Mouse (Mus musculus): ENCODE data around the gene Fam19a4.
"Not testable (repeated sequence)": the region's sequence is repeated elsewhere in the genome, so short reads cannot be mapped to it uniquely, and the experiment has no call there.

The Fam19a4 gene

GRCm38 (mm10) chr6:96944796-96945195 is 115.4 kb downstream of the Fam19a4 start:
- DNase-seq (ENCODE audit: extremely low read depth, low read depth): no peak

- no peak for DNase-seq (ENCODE audit: extremely low read depth, low read depth)
Observed at GRCm38 (mm10) chr6:96935776-96936175, 124.4 kb downstream of the Fam19a4 start.

DNA sequence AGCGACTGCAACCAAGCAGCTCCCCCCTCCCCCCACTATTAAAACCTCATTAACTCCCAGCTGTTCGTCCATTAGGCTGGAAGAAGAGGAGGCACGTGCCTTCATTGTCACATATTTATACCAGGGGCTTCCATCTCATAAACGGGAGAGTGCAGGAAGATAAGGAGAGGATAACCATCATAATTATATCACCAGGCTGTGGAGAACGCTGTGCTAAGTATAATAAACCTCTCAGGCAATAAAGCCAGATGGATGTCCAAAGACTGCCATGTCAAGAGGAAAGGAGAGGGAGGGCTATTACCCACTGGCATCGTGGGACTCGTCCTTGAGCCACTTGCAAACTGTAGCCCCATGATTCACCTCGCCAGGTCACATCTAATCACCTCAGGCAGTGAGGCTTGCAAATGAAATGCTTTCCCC is 151.1 kb downstream of the Fam19a4 start:
- DNase-seq (ENCODE audit: extremely low read depth, low read depth): no peak

DNA sequence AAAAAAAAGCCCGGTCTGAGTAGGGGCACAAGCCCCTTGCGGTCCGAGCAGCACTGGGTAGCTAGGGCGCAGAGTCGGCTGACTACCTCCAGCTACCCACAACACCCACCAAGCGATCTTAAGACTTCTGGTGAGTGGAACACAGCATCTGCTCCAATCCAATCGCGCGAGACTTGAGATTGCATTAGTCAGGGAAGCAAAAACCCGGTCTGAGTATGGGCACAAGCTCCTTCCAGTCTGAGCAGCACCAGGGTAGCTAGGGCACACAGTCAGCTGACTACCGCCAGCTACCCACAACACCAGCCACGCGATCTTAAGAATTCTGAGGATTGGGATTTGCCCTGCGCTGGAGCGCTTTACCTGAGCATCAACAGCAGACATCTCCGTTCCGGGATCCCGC is 183.1 kb downstream of the Fam19a4 start:
- DNase-seq (ENCODE audit: extremely low read depth, low read depth): not testable (repeated sequence)

DNA sequence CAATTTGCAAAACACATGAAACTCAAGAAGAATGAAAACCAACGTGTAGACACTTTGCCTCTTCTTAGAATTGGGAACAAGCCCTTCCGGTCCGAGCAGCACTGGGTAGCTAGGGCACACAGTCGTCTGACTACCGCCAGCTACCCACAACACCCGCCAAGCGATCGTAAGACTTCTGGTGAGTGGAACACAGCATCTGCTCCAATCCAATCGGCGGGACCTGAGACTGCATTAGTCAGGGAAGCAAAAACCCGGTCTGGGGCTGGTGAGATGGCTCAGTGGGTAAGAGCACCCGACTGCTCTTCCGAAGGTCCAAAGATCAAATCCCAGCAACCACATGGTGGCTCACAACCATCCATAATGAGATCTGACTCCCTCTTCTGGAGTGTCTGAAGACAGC is 183.6 kb downstream of the Fam19a4 start:
- DNase-seq (ENCODE audit: extremely low read depth, low read depth): not testable (repeated sequence)

DNA sequence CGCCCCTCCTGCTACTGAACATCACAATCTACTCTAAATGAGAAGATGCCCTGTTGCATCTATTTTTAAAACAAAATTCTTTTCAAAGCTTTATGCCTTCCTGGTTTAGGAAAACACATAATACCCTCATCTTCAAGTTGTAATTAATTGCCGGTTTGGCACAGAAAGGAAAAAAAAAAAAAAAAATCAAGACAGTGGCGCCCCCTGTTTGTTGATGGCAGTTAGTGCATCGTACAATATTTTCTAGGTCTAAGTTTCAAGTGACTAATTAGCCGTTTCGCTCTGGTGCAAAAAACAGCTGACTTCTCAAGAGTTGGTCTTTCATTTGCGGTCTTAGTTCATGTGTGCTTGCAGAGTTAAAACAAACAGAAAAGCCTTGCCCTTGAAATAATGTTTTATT is 207.1 kb downstream of the Fam19a4 start:
- no peak for DNase-seq (ENCODE audit: extremely low read depth, low read depth)

GRCm38 (mm10) chr6:96843944-96844343 is 216.3 kb downstream of the Fam19a4 start:
- DNase-seq (ENCODE audit: extremely low read depth, low read depth): no peak

- no peak for DNase-seq (ENCODE audit: extremely low read depth, low read depth)
Observed at GRCm38 (mm10) chr6:96840634-96841033, 219.6 kb downstream of the Fam19a4 start.

DNA sequence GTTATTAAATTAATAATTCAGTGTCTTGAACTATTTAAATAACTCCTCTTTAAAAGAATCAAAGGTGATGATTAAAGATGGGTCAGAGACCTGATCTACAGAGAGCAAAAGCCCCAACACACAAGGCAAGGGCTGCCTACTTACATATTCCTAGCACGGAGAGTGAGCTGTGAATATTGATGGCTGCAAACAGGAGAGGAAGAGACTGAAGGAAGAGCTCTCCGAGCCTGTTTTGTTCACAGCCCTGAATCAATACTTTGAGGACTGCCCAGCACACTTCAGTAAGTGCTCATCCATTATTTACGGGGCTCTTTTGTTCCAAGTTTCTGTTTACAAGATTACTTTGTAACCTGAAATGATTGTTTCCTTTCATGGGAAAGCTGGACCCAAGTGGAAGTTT is 233.6 kb downstream of the Fam19a4 start:
- DNase-seq (ENCODE audit: extremely low read depth, low read depth): no peak

- DNase-seq (ENCODE audit: extremely low read depth, low read depth): no peak
Observed at GRCm38 (mm10) chr6:96802981-96803380, 257.2 kb downstream of the Fam19a4 start.

- no peak for DNase-seq (ENCODE audit: extremely low read depth, low read depth)
Observed at GRCm38 (mm10) chr6:96798746-96799145, 261.5 kb downstream of the Fam19a4 start.

DNA sequence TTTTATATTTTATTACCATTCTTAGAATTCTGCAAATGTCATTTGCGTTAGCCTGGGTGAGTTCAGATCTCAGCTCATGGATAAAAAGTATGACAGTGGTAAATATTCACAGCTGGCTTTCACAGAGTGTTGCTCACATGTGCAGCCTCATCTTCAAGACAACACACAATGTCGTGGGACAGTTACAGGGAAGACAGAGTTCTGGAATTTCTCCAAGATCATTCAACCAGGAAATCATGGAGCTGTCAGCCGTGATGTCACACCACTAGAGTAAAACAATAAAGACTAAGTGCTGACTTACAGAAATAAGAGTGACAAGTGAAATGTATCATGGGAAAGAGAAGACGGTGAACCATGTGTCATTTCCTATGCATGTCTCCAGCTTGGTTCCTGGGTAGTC is 262.8 kb downstream of the Fam19a4 start:
- no peak for DNase-seq (ENCODE audit: extremely low read depth, low read depth)
